Mouse (Mus musculus): ENCODE results near the gene Pacs1.

DNA sequence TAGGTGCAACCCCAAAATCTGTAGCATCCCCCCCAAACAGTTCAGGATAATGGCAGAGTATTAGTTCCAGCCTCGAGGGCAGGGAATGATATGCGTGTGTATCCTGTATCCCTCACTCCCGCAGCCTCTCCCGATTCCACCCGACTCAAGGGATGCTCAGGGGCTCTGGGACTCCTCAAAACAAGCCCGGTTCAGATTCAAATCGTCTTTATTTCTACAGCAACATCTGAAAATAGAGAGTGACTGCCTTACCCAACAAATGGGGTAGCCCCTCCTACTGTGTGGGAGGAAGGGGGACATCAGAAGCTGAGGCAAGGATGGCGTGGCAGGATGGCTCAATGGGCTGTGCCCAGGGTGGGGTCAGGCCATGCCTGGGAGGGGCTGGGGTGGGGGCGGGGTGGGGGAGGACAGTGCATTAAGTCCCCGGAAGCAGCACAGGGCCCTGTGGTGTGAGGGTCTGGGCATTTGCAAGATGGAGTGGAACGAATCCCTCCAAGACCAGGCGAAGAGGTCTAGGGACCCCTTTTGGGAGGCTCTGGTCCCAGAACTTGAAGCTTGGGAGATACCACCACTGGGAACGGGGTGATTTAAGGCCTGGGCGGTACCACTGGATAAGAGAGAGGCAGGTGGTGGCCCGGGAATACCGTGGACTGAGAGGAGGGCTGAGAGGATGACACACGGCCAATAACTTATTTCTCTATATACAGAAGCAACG, 165.2 kb downstream of the Pacs1 start:
- TF ChIP-seq CTCF (IDR thresholded peaks at IDR 0.05; ENCODE audit: extremely low read depth, insufficient read depth, low read length) = no peak
- no peak for TF ChIP-seq POLR2A (IDR thresholded peaks at IDR 0.05; ENCODE audit: extremely low read depth, insufficient read depth, low read length)

All from cortical plate, adult 2 months (tissue).